Mouse (Mus musculus) erythroblast, embryonic 14.5 days (primary cell): Measurements from ENCODE around the gene Zfp719. TPM values are rescaled to one million over a fixed set of nuclear protein-coding genes. Genes with fewer than 3 reads are reported as not detected.
A peak's percentile ranks its signal among the peaks of the same experiment; 100 is the strongest.

Source experiments
- H3K27me3 ChIP-seq: 2 replicates; pipeline ENCODE4 v1.6.1; 2012; ENCODE audit warnings: inconsistent platforms; ENCODE audit not compliant: control insufficient read depth
- H3K36me3 ChIP-seq: 2 replicates; pipeline ENCODE4 v1.6.1; 2012; ENCODE audit warnings: mild to moderate bottlenecking, inconsistent platforms; ENCODE audit not compliant: control insufficient read depth
- H3K4me1 ChIP-seq: 2 replicates; pipeline ENCODE4 v1.6.1; 2012; ENCODE audit warnings: inconsistent platforms; ENCODE audit not compliant: control insufficient read depth
- H3K4me3 ChIP-seq: replicated peaks from 2 replicates; pipeline ENCODE3; 2012; ENCODE audit warnings: moderate library complexity, mild to moderate bottlenecking, inconsistent platforms
- H3K9me3 ChIP-seq: 2 replicates; pipeline ENCODE4 v1.6.1; 2012; ENCODE audit warnings: low read length, inconsistent platforms, mixed read lengths; ENCODE audit not compliant: control insufficient read depth
- GATA1 ChIP-seq: IDR thresholded peaks from 2 replicates; pipeline ENCODE4 v1.6.1; 2012; ENCODE audit warnings: low read length, inconsistent platforms, mixed read lengths
- TAL1 ChIP-seq: IDR thresholded peaks from 3 replicates; pipeline ENCODE4 v1.6.1; 2012; ENCODE audit warnings: low read length, inconsistent platforms, mixed read lengths
- polyA plus RNA-seq: library from polyadenylated mRNA; stranded (reverse); fragments of >175 nt; gene quantifications from 2 replicates; pipeline ENCODE4 v1.2.3, GENCODE M21; 2012

Zfp719 gene
- not detected in 2 replicates for polyA plus RNA-seq

- H3K4me1 ChIP-seq, result peaks cover 17% of the 10 kb centered on the region
- no peaks in the 10 kb centered on the region for H3K9me3 ChIP-seq
- H3K27me3 ChIP-seq, result no peaks in the 10 kb centered on the region
- peaks cover 5% of the 10 kb centered on the region for H3K36me3 ChIP-seq
- peak within 1 kb of the TSS; percentile 81 for H3K4me3 ChIP-seq
- TF ChIP-seq TAL1, result no peak
- no peak for TF ChIP-seq GATA1
These were observed at the start of gene Zfp719 for GRCm38 (mm10) chr7:43579440-43580171. Zfp719 (plus strand) TSS chr7:43579610.

- Histone ChIP-seq H3K36me3 (no peaks in the 10 kb centered on the region), H3K9me3 (no peaks in the 10 kb centered on the region), H3K4me1 (no peaks in the 10 kb centered on the region), H3K4me3 (no peak overlapping the region), H3K27me3 (no peaks in the 10 kb centered on the region)
- no peak for TF ChIP-seq GATA1
- TF ChIP-seq TAL1, result no peak
These were observed 49.1 kb upstream of the Zfp719 start for GRCm38 (mm10) chr7:43530216-43530785.

- no peaks in the 10 kb centered on the region for H3K4me1 ChIP-seq
- TF ChIP-seq TAL1 (no peak), GATA1 (no peak)
These were observed 46.4 kb upstream of the Zfp719 start for GRCm38 (mm10) chr7:43532936-43533505.

GRCm38 (mm10) chr7:43538524-43538923 lies 40.9 kb upstream of the Zfp719 start:
- Histone ChIP-seq H3K36me3 (no peaks in the 10 kb centered on the region), H3K9me3 (no peaks in the 10 kb centered on the region), H3K4me1 (no peaks in the 10 kb centered on the region), H3K4me3 (no peak overlapping the region), H3K27me3 (no peaks in the 10 kb centered on the region)
- TF ChIP-seq GATA1 (no peak), TAL1 (no peak)

More at GRCm38 (mm10) chr7:43532936-43533505, 46.4 kb upstream of the Zfp719 start:
- no peaks in the 10 kb centered on the region for H3K9me3 ChIP-seq
- H3K27me3 ChIP-seq, result no peaks in the 10 kb centered on the region
- H3K36me3 ChIP-seq, result no peaks in the 10 kb centered on the region
- no peak overlapping the region for H3K4me3 ChIP-seq

DNA sequence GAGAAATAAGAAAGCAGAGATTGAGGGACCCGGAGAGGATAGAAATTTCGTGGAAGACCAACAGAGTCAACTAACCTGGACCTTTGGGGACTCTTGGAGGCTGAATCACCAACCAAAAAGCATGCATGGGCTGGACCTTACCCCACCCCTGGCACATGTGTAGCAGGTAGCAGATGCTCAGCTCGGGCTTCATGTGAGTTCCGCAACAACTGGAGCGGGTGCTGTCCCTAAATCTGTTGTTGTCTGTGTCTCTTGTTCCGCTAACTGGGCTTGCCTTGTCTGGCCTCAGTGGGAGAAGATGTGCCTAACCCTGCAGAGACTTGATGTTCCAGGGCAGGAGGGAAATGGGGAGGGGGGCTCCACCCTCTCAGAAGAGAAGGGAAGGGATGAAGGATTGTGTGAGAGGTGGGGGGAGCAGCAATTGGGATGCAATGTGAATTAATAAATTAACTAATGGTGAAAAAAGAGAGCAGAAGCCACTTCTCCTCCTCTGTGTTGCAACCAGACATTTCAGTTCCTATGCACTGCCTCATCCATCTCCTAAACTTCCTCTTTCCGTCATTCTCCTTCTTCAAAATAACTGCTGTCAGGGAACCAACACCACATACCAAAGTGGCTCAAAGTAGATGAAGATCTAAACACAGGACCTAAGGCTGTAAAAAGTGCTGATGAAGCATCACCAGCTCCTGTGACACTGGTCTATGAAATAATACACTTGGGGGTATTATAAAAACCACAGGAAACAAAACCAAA lies 35.0 kb upstream of the Zfp719 start, which contains the start of gene Cd33:
TSS of gene Cd33 (minus strand) at position 204 of the 753 bp plus-strand sequence.
- no peaks in the 10 kb centered on the region for H3K4me1 ChIP-seq
- H3K4me3 ChIP-seq, result no peak within 1 kb of the TSS
- no peak for TF ChIP-seq TAL1
- no peak for TF ChIP-seq GATA1
- H3K36me3 ChIP-seq, result no peaks in the 10 kb centered on the region
- no peaks in the 10 kb centered on the region for H3K9me3 ChIP-seq
- H3K27me3 ChIP-seq, result no peaks in the 10 kb centered on the region

- Histone ChIP-seq H3K9me3 (no peaks in the 10 kb centered on the region), H3K27me3 (no peaks in the 10 kb centered on the region), H3K4me1 (no peaks in the 10 kb centered on the region), H3K36me3 (no peaks in the 10 kb centered on the region), H3K4me3 (no peak overlapping the region)
- TF ChIP-seq GATA1 (no peak), TAL1 (no peak)
These were observed 33.5 kb upstream of the Zfp719 start for GRCm38 (mm10) chr7:43545656-43546545.

GRCm38 (mm10) chr7:43547666-43548065 lies 31.7 kb upstream of the Zfp719 start:
- no peaks in the 10 kb centered on the region for H3K9me3 ChIP-seq
- no peak overlapping the region for H3K4me3 ChIP-seq
- no peaks in the 10 kb centered on the region for H3K27me3 ChIP-seq
- no peaks in the 10 kb centered on the region for H3K4me1 ChIP-seq
- H3K36me3 ChIP-seq, result no peaks in the 10 kb centered on the region
- TF ChIP-seq GATA1 (no peak), TAL1 (no peak)

DNA sequence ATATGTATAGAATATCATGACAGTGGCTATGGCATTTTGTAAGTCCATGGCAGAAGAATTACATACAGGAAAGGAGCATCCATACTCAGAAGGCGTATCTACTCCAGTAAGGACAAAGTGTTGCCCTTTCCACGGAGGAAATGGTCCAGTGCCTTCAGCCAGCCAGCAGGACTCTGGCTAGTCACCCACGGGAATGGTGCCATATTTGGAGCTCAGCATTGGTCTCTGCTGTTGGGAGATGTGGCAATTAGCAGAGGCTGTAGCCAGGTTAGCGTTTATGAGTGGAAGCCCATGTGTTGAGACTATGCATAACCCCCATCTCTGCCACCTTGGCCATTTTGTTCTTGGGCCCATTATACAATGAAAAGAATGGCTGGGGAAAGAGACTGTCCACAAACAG lies 31.2 kb upstream of the Zfp719 start:
- Histone ChIP-seq H3K27me3 (no peaks in the 10 kb centered on the region), H3K4me1 (no peaks in the 10 kb centered on the region), H3K36me3 (no peaks in the 10 kb centered on the region), H3K9me3 (no peaks in the 10 kb centered on the region), H3K4me3 (no peak overlapping the region)
- TF ChIP-seq GATA1 (no peak), TAL1 (no peak)
